Comparison of ENCODE assay signal across 26 mouse cellular contexts in genomic region chr8:122903002-122903401, GRCm38 (mm10). TPM values are rescaled to one million over a fixed set of nuclear protein-coding genes. Genes with fewer than 3 reads are reported as not detected.
DNase-seq lines count a peak whose midpoint lies in the region; ATAC-seq and TF ChIP-seq lines count a peak whose summit lies in the region.
"Had no signal": no experiment of that assay in that cellular context is flagged by ENCODE, and none has a peak within 500 bp of the region (broad histone marks: within the 10 kb centered on the region; RNA-seq: fewer than 3 reads in every experiment).

No protein-coding gene starts in this region.

- no peaks in the 10 kb centered on the region for H3K27me3 ChIP-seq in midbrain, embryonic 16.5 days (ENCODE audit: control insufficient read depth, insufficient read depth, low read depth, low read length)
- H3K27me3 ChIP-seq: heart, embryonic 15.5 days; hindbrain, embryonic 15.5 days; liver, embryonic 15.5 days; lung, embryonic 15.5 days; midbrain, embryonic 15.5 days; neural tube, embryonic 12.5 days had no signal

- no peak for DNase-seq in gastrocnemius, adult 2 months
- no peak for DNase-seq in gastrocnemius, adult 8-10 months (ENCODE audit: low spot score in 2 of 2)
- DNase-seq in layer of hippocampus, adult 2 months (ENCODE audit: low spot score in 2 of 2) = no peak
- no peak for DNase-seq in layer of hippocampus, adult 9-10 months (ENCODE audit: low spot score)
- DNase-seq in ES-E14 (ENCODE audit: low read depth, low spot score) = no peak
- peak; percentile 48 for DNase-seq in embryo, embryonic 10.5 days (ENCODE audit: low spot score)
- DNase-seq: gastrocnemius, postnatal 36 days; kidney, adult 18-20 months; kidney, postnatal 36 days; layer of hippocampus, postnatal 36 days; liver; right cerebral cortex, postnatal 14 days; thymus, postnatal 4 days had no signal

- no peak overlapping the region for H3K4me2 ChIP-seq in midbrain, embryonic 16.5 days (ENCODE audit: low read length)
- H3K4me2 ChIP-seq: heart, embryonic 15.5 days; hindbrain, embryonic 15.5 days; liver, embryonic 15.5 days; lung, embryonic 15.5 days; midbrain, embryonic 15.5 days; neural tube, embryonic 12.5 days had no signal

- H3K4me1 ChIP-seq in ES-E14 (ENCODE audit: control insufficient read depth in 2 of 2, insufficient read depth in 2 of 2, low read length in 2 of 2, poor library complexity in 1 of 2) = peaks cover 0 to 4% of the 10 kb centered on the region in 2 experiments; a peak in 1 of 4 replicates
- H3K4me1 ChIP-seq in midbrain, embryonic 16.5 days (ENCODE audit: control insufficient read depth, insufficient read depth, low read length) = no peaks in the 10 kb centered on the region; the same call in 1 of the 2 replicates
- H3K4me1 ChIP-seq: neural tube, embryonic 12.5 days had no signal

- no peak overlapping the region for H3K9ac ChIP-seq in ES-E14 (ENCODE audit: insufficient read depth, low read depth, low read length, poor library complexity, severe bottlenecking)
- no peak overlapping the region for H3K9ac ChIP-seq in midbrain, embryonic 16.5 days (ENCODE audit: low read depth, low read length)
- H3K9ac ChIP-seq: heart, embryonic 15.5 days; hindbrain, embryonic 15.5 days; liver, embryonic 15.5 days; lung, embryonic 15.5 days; midbrain, embryonic 15.5 days; neural tube, embryonic 12.5 days had no signal

- ATAC-seq in midbrain, embryonic 16.5 days = no peak
- ATAC-seq: CD4-positive, CD25-positive, alpha-beta regulatory T cell, adult 4 months; midbrain, embryonic 15.5 days had no signal

- peaks cover 40% of the 10 kb centered on the region for H3K36me3 ChIP-seq in ES-E14 (ENCODE audit: control insufficient read depth, insufficient read depth, low read length, poor library complexity, severe bottlenecking)
- H3K36me3 ChIP-seq in midbrain, embryonic 16.5 days (ENCODE audit: control insufficient read depth, insufficient read depth, low read length) = peaks cover 6% of the 10 kb centered on the region; the same call in 1 of the 2 replicates

- H3K27ac ChIP-seq in gastrocnemius, adult 2 months = peak overlapping the region; percentile 73
- H3K27ac ChIP-seq in layer of hippocampus, adult 2 months = peak overlapping the region; percentile 73
- no peak overlapping the region for H3K27ac ChIP-seq in ES-E14 (ENCODE audit: insufficient read depth, low read depth, low read length, poor library complexity, severe bottlenecking)
- no peak overlapping the region for H3K27ac ChIP-seq in midbrain, embryonic 16.5 days (ENCODE audit: low read length)
- H3K27ac ChIP-seq: heart, embryonic 15.5 days; hindbrain, embryonic 15.5 days; liver, embryonic 15.5 days; lung, embryonic 15.5 days; midbrain, embryonic 10.5 days; midbrain, embryonic 15.5 days; neural tube, embryonic 12.5 days had no signal

- in situ Hi-C loops in ES-E14 (cut with MboI; ENCODE audit: low sequenced_read_pairs in 2 of 2, unreplicated experiment in 2 of 2) = no loop called here

- no peak for TF ChIP-seq CTCF in gastrocnemius, adult 2 months (IDR thresholded peaks at IDR 0.05)
- TF ChIP-seq CTCF in layer of hippocampus, adult 2 months (conservative IDR thresholded peaks at IDR 0.05) = no peak

- H3K4me3 ChIP-seq in gastrocnemius, adult 2 months = no peak overlapping the region
- no peak overlapping the region for H3K4me3 ChIP-seq in layer of hippocampus, adult 2 months
- H3K4me3 ChIP-seq in ES-E14 (ENCODE audit: insufficient read depth in 1 of 2, low read depth in 1 of 2, low read length in 2 of 2, poor library complexity in 1 of 2, severe bottlenecking in 1 of 2) = no peak overlapping the region
- H3K4me3 ChIP-seq in midbrain, embryonic 16.5 days (ENCODE audit: low read depth, low read length) = no peak overlapping the region
- H3K4me3 ChIP-seq: erythroblast, embryonic 14.5 days; heart, embryonic 15.5 days; hindbrain, embryonic 15.5 days; liver, embryonic 15.5 days; lung, embryonic 15.5 days; midbrain, embryonic 10.5 days; midbrain, embryonic 15.5 days; neural tube, embryonic 12.5 days had no signal

- WGBS in midbrain, embryonic 16.5 days = 19% methylated on average over 5 of the region's 5 CpGs

- intact Hi-C loops in gastrocnemius, adult 2 months (cut with DNase I) = loop anchor here (5.0 kb wide), 1 partner anchor 51 kb away; no protein-coding TSS in a partner anchor

- H3K9me3 ChIP-seq in ES-E14 (ENCODE audit: control insufficient read depth, insufficient read depth, low read depth, low read length) = no peaks in the 10 kb centered on the region
- H3K9me3 ChIP-seq in midbrain, embryonic 16.5 days (replicated peaks; ENCODE audit: control insufficient read depth, low read length, poor library complexity, severe bottlenecking) = no peaks in the 10 kb centered on the region
- H3K9me3 ChIP-seq: heart, embryonic 15.5 days; hindbrain, embryonic 15.5 days; liver, embryonic 15.5 days; lung, embryonic 15.5 days; midbrain, embryonic 10.5 days; midbrain, embryonic 15.5 days; neural tube, embryonic 12.5 days had no signal

TF ChIP-seq in ES-E14, 5 proteins besides CTCF, POLR2A, EP300 and RAD21:
- 0 out of 2 replicates have a peak, but pooled peaks have one; percentile 24 for TF ChIP-seq ZNF384 (IDR thresholded peaks at IDR 0.05; ENCODE audit: low read depth, low read length)
- no peak for TF ChIP-seq CHD2 (IDR thresholded peaks at IDR 0.05; ENCODE audit: low read depth, low read length)

RNA-seq across cellular contexts. Expression of gene Cdh15, which starts 55.2 kb away (rescaled TPM):
- total RNA-seq in gastrocnemius, adult 2 months (2021) = 10 to 100 TPM; 19.0 to 22.8 TPM
- 10 to 100 TPM; 17.7 to 29.9 (median 21.9) TPM for total RNA-seq in gastrocnemius, adult 8-10 months (2022)
- under 1 TPM; 0.93 to 1.00 TPM for total RNA-seq in layer of hippocampus, adult 2 months (2021)
- total RNA-seq in ES-E14 (2012; rRNA removed) = 0.76 and 1.1 TPM in 2 replicates
- 2.2 and 2.9 TPM in 2 replicates for polyA plus RNA-seq in midbrain, embryonic 16.5 days (2015; fragmentation: Nextera tagmentation; extraction: Ambion mirVana)
- total RNA-seq: heart, postnatal 25 days; megakaryocyte progenitor cell, adult 5-6 weeks had no signal
- polyA plus RNA-seq: erythroblast, embryonic 14.5 days; small intestine, adult 2 months had no signal

Comparison
In these comparisons a context has a peak if more than half of its experiments do, and no peak if none do; other contexts are left out.
1. H3K27ac ChIP-seq: peak in gastrocnemius, adult 2 months (single experiment) and layer of hippocampus, adult 2 months (single experiment); none in ES-E14 (single experiment) and midbrain, embryonic 16.5 days (single experiment).